Mouse (Mus musculus) T-cell, adult 2 months (primary cell): Measurements from ENCODE around the gene Ccn1.

Source experiments
- DNase-seq: peaks from one replicate; pipeline ENCODE4 v3.0.0; 2022; ENCODE audit warnings: low spot score

Ccn1 gene

GRCm38 (mm10) chr3:145619621-145620365, 30.0 kb downstream of the Ccn1 start:
- no peak for DNase-seq

GRCm38 (mm10) chr3:145618299-145618698, 31.5 kb downstream of the Ccn1 start:
- no peak for DNase-seq

- no peak for DNase-seq
These were observed 35.2 kb downstream of the Ccn1 start for GRCm38 (mm10) chr3:145614362-145615115.

- DNase-seq, result no peak
These were observed 36.5 kb downstream of the Ccn1 start for GRCm38 (mm10) chr3:145613234-145613633.

GRCm38 (mm10) chr3:145612662-145613061, 37.1 kb downstream of the Ccn1 start:
- no peak for DNase-seq

GRCm38 (mm10) chr3:145608320-145608719, 41.5 kb downstream of the Ccn1 start:
- no peak for DNase-seq

- DNase-seq, result no peak
These were observed 44.2 kb downstream of the Ccn1 start for GRCm38 (mm10) chr3:145605437-145606123.

- no peak for DNase-seq
These were observed 47.2 kb downstream of the Ccn1 start for GRCm38 (mm10) chr3:145602410-145603206.

GRCm38 (mm10) chr3:145601345-145601744, 48.4 kb downstream of the Ccn1 start:
- no peak for DNase-seq

- DNase-seq, result no peak
These were observed 49.0 kb downstream of the Ccn1 start for GRCm38 (mm10) chr3:145600801-145601200.

- DNase-seq, result no peak
These were observed 50.7 kb downstream of the Ccn1 start for GRCm38 (mm10) chr3:145599059-145599458.
